Mouse (Mus musculus) megakaryocyte progenitor cell, adult 5-6 weeks (primary cell): ENCODE measurements around the gene Six2. TPM values are rescaled to one million over a fixed set of nuclear protein-coding genes. Genes with fewer than 3 reads are reported as not detected.
A peak's percentile ranks its signal among the peaks of the same experiment; 100 is the strongest.
"Not testable (repeated sequence)": the region's sequence is repeated elsewhere in the genome, so short reads cannot be mapped to it uniquely, and the experiment has no call there.

Experiments
- ATAC-seq: replicated peaks from 2 replicates; pipeline ENCODE4 v1.8.0; 2016; ENCODE audit warnings: mild to moderate bottlenecking, moderate TSS enrichment, inconsistent platforms; ENCODE audit not compliant: poor library complexity
- total RNA-seq, 2 experiments: library from RNA; stranded (forward) in 1 of 2; stranded (reverse) in 1 of 2; fragments of 157-497, 149-512 nt in 1 of 2; fragments of 200-1000 nt in 1 of 2; gene quantifications; 2 replicates each; pipeline versions ENCODE4 v1.2.3 to v1.2.4; 2015 to 2017

The Six2 gene
- total RNA-seq, 2 experiments from 2014 or later = not detected

GRCm38 (mm10) chr17:85690969-85691335, 2.9 kb upstream of the Six2 start:
- ATAC-seq = no peak

GRCm38 (mm10) chr17:85690323-85690968, 2.4 kb upstream of the Six2 start:
- ATAC-seq = no peak

- no peak for ATAC-seq
Observed at GRCm38 (mm10) chr17:85689807-85690319, 1.8 kb upstream of the Six2 start.

- 0 out of 2 replicates have a peak, but pooled peaks have one; percentile 3 for ATAC-seq
Observed at GRCm38 (mm10) chr17:85688911-85689806, 1.1 kb upstream of the Six2 start.

- ATAC-seq = no peak
Observed at GRCm38 (mm10) chr17:85687421-85688235, 446 bp downstream of the Six2 start.

GRCm38 (mm10) chr17:85686476-85687420, 1.3 kb downstream of the Six2 start:
- no peak for ATAC-seq

- no peak for ATAC-seq
Observed at GRCm38 (mm10) chr17:85685689-85686281, 2.3 kb downstream of the Six2 start.

- no peak; the same call in 1 of the 2 replicates for ATAC-seq
Observed at GRCm38 (mm10) chr17:85684841-85685688, 3.0 kb downstream of the Six2 start.

GRCm38 (mm10) chr17:85684436-85684835, 3.6 kb downstream of the Six2 start:
- not testable (repeated sequence) for ATAC-seq

- 0 out of 2 replicates have a peak, but pooled peaks have one; percentile 13 for ATAC-seq
Observed at GRCm38 (mm10) chr17:85683984-85684307, 4.1 kb downstream of the Six2 start.

GRCm38 (mm10) chr17:85683111-85683983, 4.7 kb downstream of the Six2 start:
- no peak for ATAC-seq

GRCm38 (mm10) chr17:85682181-85682710, 5.8 kb downstream of the Six2 start:
- ATAC-seq = no peak

- no peak for ATAC-seq
Observed at GRCm38 (mm10) chr17:85681741-85682140, 6.3 kb downstream of the Six2 start.

- no peak for ATAC-seq
Observed at GRCm38 (mm10) chr17:85680851-85681550, 7.1 kb downstream of the Six2 start.

GRCm38 (mm10) chr17:85680116-85680850, 7.8 kb downstream of the Six2 start:
- no peak for ATAC-seq

GRCm38 (mm10) chr17:85679651-85680050, 8.4 kb downstream of the Six2 start:
- peak; percentile 76 for ATAC-seq
